Mouse (Mus musculus) liver, postnatal 0 days (tissue): ENCODE measurements around the gene Slc51a. TPM values are rescaled to one million over a fixed set of nuclear protein-coding genes. Genes with fewer than 3 reads are reported as not detected.

Source experiments
- ATAC-seq: fragments of 200-750 bp; cut with Nextera tagmentation; 2 replicates; pipeline ENCODE4 v1.8.0; 2017; ENCODE audit warnings: mild to moderate bottlenecking, moderate library complexity
- DNase-seq: peaks from one replicate; pipeline ENCODE4 v3.0.0-alpha.2; 2016
- H3K27ac ChIP-seq: fragments of 300-500 bp; sonication (generic); 2 replicates; pipeline ENCODE4 v1.5.1; 2014; ENCODE audit warnings: antibody characterized with exemption, moderate library complexity, mild to moderate bottlenecking, low read depth
- H3K27me3 ChIP-seq: fragments of 300-500 bp; sonication (generic); 2 replicates; pipeline ENCODE4 v1.6.1; 2014; ENCODE audit warnings: low read length, control low read depth, mixed read lengths; ENCODE audit not compliant: insufficient read depth
- H3K36me3 ChIP-seq: fragments of 300-500 bp; sonication (generic); replicated peaks from 2 replicates; pipeline ENCODE4 v1.6.1; 2014; ENCODE audit warnings: mild to moderate bottlenecking, control low read depth, low read length, moderate library complexity, mixed read lengths; ENCODE audit not compliant: insufficient read depth
- H3K4me1 ChIP-seq: fragments of 300-500 bp; sonication (generic); 2 replicates; pipeline ENCODE4 v1.6.1; 2014; ENCODE audit warnings: antibody characterized with exemption, mild to moderate bottlenecking, control low read depth; ENCODE audit not compliant: insufficient read depth
- H3K4me2 ChIP-seq: fragments of 300-500 bp; sonication (generic); 2 replicates; pipeline ENCODE4 v1.6.1; 2014; ENCODE audit warnings: low read depth, mild to moderate bottlenecking, low read length, moderate library complexity, mixed read lengths
- H3K4me3 ChIP-seq: fragments of 300-500 bp; sonication (generic); 2 replicates; pipeline ENCODE4 v1.5.1; 2014; ENCODE audit warnings: low read depth, low read length
- H3K9ac ChIP-seq: fragments of 300-500 bp; sonication (generic); replicated peaks from 2 replicates; pipeline ENCODE4 v1.6.1; 2014; ENCODE audit warnings: mild to moderate bottlenecking, moderate library complexity
- H3K9me3 ChIP-seq: fragments of 300-500 bp; sonication (generic); 2 replicates; pipeline ENCODE4 v1.6.1; 2016; ENCODE audit warnings: mild to moderate bottlenecking, control low read depth, low read length, mixed read lengths
- CTCF ChIP-seq: sonication (generic); IDR thresholded peaks from 2 replicates; pipeline ENCODE4 v1.5.1; 2016; ENCODE audit warnings: antibody characterized with exemption, low read depth
- EP300 ChIP-seq: IDR thresholded peaks from 2 replicates; pipeline ENCODE4 v1.6.1; 2016; ENCODE audit warnings: antibody characterized with exemption, low read depth, mild to moderate bottlenecking
- WGBS: fragments of 180-500 bp; shearing (Covaris S2); extraction: QIAGEN DNeasy Blood & Tissue Kit; methylation state at CpG from one replicate; pipeline ENCODE4 v1.1.7; 2014; ENCODE audit not compliant: insufficient replicate concordance; 5-methylcytosine and 5-hydroxymethylcytosine counted together
- polyA plus RNA-seq: library from polyadenylated mRNA; unstranded; fragments of >200 nt; fragmentation: Nextera tagmentation; extraction: Ambion mirVana; gene quantifications from 2 replicates; pipeline ENCODE4 v1.2.1, GENCODE M21; 2015

Gene Slc51a
- polyA plus RNA-seq, result 0.81 and 1.0 TPM in 2 replicates

DNA sequence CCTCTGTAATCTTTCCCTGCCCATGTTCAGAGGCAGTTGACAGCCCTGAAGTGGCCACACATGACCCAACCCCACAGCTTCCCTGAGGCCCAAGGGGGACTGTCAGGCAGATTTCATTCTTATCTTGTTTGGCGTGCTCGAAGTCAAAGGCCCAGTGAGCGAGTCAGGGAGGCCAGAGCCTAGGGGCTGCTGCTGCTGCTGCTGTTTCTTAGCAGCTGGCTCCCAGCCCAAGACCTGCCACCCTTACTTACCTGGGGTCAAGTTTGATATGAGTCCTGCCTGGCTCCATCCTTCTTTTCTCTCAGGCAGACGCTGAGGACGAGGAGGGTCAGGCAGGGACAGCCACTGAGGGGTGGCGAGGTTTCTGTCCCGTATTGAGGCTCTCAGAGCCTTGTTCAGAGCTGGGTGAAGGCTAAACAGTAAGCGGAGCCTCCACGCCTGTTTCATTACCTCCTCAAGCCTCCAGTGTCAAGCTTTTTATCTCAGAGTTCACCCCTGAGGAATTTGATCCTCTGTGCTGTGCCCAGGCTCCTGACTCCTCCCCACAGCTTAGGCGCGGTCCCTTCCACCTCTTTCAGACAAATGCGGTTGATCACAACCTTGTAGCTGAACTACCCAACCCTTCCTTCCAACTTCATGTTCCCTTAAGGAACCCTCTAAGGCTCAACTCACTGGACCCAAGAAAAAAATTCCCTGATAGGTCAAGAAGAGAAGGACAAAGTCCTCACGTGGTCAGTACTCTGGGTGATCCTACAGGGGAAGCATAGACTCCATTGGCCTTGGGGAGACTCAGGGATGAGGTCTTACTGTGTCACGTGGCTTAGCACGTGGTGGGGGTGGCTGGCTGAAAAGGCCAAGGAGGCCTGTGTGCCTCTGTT, at the start of gene Slc51a:
Gene Slc51a (minus strand): TSS at position 646 of the 878 bp plus-strand sequence.
- no peaks in the 10 kb centered on the region for H3K9me3 ChIP-seq
- H3K4me3 ChIP-seq, result no peak within 1 kb of the TSS
- peaks cover 5% of the 10 kb centered on the region; the same call in 1 of the 2 replicates for H3K4me1 ChIP-seq
- WGBS, result 38% methylated on average over 15 of the region's 15 CpGs
- no peaks in the 10 kb centered on the region for H3K27me3 ChIP-seq
- TF ChIP-seq CTCF (no peak), EP300 (peak; percentile 62)
- peak within 1 kb of the TSS; percentile 44; the same call in 1 of the 2 replicates for H3K9ac ChIP-seq
- peak within 1 kb of the TSS; percentile 49 for H3K4me2 ChIP-seq
- peak; percentile 93 for ATAC-seq
- no peak within 1 kb of the TSS; the same call in 1 of the 2 replicates for H3K27ac ChIP-seq
- H3K36me3 ChIP-seq, result no peaks in the 10 kb centered on the region
- peak; percentile 34 for DNase-seq

DNA sequence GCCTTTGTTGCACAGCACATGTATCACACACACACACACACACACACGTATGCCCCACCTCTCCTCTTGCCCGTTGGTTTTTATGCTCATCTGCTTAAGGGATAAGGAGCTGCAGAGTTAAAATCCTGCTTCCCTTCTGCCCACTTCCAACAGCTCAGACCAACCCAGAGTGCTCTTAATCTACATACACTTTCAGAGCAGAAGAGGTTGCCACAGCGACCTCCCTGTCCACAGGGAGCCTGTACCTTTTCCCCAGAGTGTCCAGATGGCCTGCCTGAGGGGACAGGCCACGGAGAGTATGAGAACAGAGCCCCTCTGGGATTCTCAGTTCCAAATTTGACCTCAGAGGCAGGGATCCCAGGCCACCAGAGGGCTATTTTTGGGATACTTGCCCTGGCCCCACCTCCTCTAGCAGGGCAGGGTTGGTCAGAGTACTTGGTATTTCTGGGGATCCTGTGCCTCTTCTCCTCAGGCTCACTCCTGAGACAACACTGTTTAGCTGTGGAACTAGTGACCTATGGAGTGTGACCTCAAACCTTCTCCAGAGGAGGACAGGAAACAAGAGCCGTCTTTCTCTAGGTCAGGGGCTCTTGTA, 47.6 kb upstream of the Slc51a start:
- no peak overlapping the region for H3K27ac ChIP-seq
- H3K27me3 ChIP-seq, result no peaks in the 10 kb centered on the region
- H3K4me1 ChIP-seq, result peaks cover 27% of the 10 kb centered on the region
- TF ChIP-seq CTCF (no peak), EP300 (no peak)
- H3K36me3 ChIP-seq, result no peaks in the 10 kb centered on the region
- no peak overlapping the region for H3K9ac ChIP-seq
- H3K4me2 ChIP-seq, result no peak overlapping the region
- DNase-seq, result no peak
- WGBS, result 48% methylated on average over 5 of the region's 5 CpGs
- ATAC-seq, result no peak
- no peak overlapping the region for H3K4me3 ChIP-seq
- no peaks in the 10 kb centered on the region for H3K9me3 ChIP-seq

DNA sequence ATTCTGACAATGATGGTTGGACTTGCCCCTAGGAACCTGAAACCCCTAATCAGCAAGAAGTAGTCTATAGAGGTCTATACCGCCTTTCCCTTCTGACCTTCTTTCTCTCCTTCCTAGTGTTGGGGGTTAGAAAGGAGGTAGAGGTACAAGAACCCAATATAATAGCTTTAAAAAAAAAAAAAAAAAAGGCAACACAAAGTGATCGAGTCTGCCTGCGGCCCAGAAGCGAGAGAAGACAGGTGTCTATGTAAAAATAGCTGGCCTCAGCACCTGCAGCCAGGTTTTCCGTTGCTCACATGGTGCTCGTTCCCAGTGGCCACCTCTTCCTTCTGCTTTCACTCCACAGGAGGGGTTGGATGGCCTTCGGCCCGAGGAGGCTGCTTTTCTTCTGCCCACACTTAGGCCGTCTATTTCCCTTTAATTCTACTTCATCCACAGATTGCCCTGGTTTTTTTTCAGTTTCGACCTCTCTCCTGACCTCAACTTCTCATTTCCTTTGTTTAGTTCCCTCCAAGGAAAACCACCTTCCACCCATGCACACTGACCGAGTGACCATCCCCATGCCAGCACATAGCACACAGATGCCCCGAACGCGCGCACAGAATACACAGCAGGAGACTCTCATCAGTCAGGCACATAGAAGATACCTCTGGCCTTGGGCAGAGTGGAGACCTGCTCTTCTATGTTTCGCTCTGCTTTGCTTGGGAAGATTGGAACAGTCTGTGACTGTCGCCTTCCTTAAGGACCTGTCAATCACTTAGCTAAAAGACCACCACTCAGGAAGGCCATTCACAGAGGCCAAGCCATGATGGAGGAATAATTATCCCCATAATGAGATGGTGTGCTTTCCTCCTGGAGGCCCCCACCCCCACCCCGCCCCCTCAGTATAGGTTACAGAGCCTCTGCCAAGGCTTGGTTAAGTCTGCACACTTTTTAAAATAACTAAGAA, 45.5 kb upstream of the Slc51a start:
- WGBS, result 73% methylated on average over 18 of the region's 18 CpGs
- Histone ChIP-seq H3K27me3 (no peaks in the 10 kb centered on the region), H3K27ac (no peak overlapping the region), H3K36me3 (no peaks in the 10 kb centered on the region), H3K4me2 (no peak overlapping the region), H3K9me3 (no peaks in the 10 kb centered on the region), H3K4me1 (peaks cover 15% of the 10 kb centered on the region), H3K4me3 (no peak overlapping the region), H3K9ac (no peak overlapping the region)
- TF ChIP-seq CTCF (no peak), EP300 (no peak)
- ATAC-seq (no peak), DNase-seq (no peak)

DNA sequence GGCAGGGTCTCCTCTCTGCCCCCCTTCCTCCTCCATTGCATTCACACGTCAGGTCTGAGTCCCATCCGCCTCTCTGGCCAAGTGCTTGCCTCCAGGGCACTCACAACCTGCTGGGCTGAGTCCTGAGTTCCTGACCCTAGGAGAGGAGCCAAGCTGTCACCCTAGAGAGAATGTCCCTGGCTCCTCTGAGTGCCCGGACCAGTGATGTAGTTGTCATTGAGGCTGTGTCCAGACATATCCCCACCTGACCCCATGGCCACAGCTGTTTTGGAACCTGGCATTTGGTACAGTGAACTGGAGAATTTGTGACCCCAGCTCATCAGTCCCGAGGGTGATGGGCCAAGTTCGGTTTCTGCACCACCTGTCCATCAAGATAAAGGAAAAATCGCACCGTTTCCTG, 39.2 kb upstream of the Slc51a start:
- H3K9ac ChIP-seq, result no peak overlapping the region
- DNase-seq (no peak), ATAC-seq (no peak)

DNA sequence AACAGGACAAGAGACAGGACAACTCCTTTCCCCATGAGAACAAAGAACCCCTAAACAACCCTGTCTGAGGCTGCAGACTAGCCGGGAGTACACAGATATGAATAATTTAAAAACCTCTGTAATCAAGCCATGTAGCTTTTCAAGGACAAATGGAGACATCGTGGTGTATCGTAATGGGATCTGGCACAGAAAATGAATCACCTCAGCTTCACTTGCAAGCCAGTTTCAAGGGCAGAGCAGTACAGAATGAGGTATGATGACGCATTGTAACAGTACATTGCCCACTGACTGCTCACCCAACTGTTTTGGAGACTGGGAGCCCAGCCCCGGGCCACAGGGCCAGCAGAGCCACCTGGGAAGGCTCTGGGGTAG, 36.6 kb upstream of the Slc51a start:
- H3K27ac ChIP-seq, result peak overlapping the region; percentile 88

More for the DNA sequence above, 39.2 kb upstream of the Slc51a start:
- no peaks in the 10 kb centered on the region for H3K36me3 ChIP-seq
- H3K27ac ChIP-seq, result no peak overlapping the region
- peaks cover 22% of the 10 kb centered on the region; the same call in 1 of the 2 replicates for H3K4me1 ChIP-seq
- TF ChIP-seq CTCF, result no peak
- no peak for TF ChIP-seq EP300
- no peaks in the 10 kb centered on the region for H3K27me3 ChIP-seq
- no peaks in the 10 kb centered on the region for H3K9me3 ChIP-seq
- no peak overlapping the region for H3K4me2 ChIP-seq
- 56% methylated on average over 7 of the region's 7 CpGs for WGBS
- H3K4me3 ChIP-seq, result no peak overlapping the region

More for the DNA sequence above, 36.6 kb upstream of the Slc51a start:
- ATAC-seq (0 out of 2 replicates have a peak, but pooled peaks have one; percentile 11), DNase-seq (no peak)
- no peak for TF ChIP-seq EP300
- TF ChIP-seq CTCF, result no peak
- Histone ChIP-seq H3K4me2 (no peak overlapping the region), H3K27me3 (no peaks in the 10 kb centered on the region), H3K4me3 (no peak overlapping the region), H3K9me3 (no peaks in the 10 kb centered on the region), H3K4me1 (peaks cover 40% of the 10 kb centered on the region), H3K9ac (peak overlapping the region; percentile 23; the same call in 1 of the 2 replicates), H3K36me3 (no peaks in the 10 kb centered on the region)
- WGBS, result 75% methylated on average over 5 of the region's 5 CpGs
